Mouse (Mus musculus): Measurements from ENCODE around the gene Gpr183. TPM values are rescaled to one million over a fixed set of nuclear protein-coding genes. Genes with fewer than 3 reads are reported as not detected.

Gene Gpr183
- polyA plus RNA-seq, 1 experiment from 2014 or later = 3.2 TPM

DNA sequence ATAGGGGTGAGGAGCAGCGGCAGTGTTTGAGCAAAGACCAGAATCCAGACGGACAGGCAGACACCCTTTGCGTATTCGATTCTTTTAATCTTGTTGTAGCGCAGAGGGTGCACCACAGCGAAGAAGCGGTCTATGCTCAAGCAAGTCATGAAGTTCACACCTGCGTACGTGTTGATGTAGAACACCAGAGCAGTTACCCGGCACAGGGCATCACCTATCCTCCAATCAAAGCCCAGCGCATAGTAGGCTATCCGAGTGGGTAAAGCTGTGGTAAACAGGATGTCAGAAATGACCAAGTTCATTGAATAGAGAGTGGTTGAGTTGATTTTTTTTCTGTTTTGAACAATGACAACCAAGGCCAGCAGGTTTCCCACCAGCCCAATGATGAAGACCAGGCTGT, 10.4 kb downstream of the Gpr183 start:
- H3K9me3 ChIP-seq = no peaks in the 10 kb centered on the region
- H3K27me3 ChIP-seq = no peaks in the 10 kb centered on the region
- no peak overlapping the region for H3K4me3 ChIP-seq
- no peaks in the 10 kb centered on the region for H3K36me3 ChIP-seq
- H3K4me2 ChIP-seq = no peak overlapping the region
- H3K27ac ChIP-seq = no peak overlapping the region
- no peaks in the 10 kb centered on the region for H3K4me1 ChIP-seq
- WGBS = 94% methylated on average over 12 of the region's 12 CpGs
- no peak for ATAC-seq (ENCODE audit: borderline replicate concordance, extremely low read depth, low FRiP score, low TSS enrichment)
- no peak overlapping the region for H3K9ac ChIP-seq

DNA sequence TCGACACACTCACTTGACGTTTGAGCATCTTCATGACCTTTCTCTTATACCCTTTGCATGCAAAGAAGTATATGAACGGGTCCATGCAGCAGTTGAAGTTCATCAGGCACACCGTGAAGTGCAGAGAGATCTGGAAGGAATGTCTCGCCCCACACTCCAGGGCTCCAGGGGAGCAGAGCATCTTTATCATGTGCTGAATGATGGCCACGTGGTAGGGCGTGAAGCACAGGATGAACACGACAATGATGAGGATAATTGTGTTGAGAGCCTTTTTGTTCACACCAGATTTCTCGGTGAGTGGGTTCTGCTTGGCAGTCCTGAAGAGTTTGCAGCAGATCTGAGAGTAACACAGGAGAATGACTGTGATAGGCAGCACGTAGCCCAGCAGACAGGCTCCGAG, 10.9 kb downstream of the Gpr183 start:
- no peak overlapping the region for H3K9ac ChIP-seq
- H3K4me2 ChIP-seq = no peak overlapping the region
- no peaks in the 10 kb centered on the region for H3K9me3 ChIP-seq
- no peaks in the 10 kb centered on the region for H3K27me3 ChIP-seq
- 81% methylated on average over 11 of the region's 11 CpGs for WGBS
- no peak for ATAC-seq (ENCODE audit: borderline replicate concordance, extremely low read depth, low FRiP score, low TSS enrichment)
- no peak overlapping the region for H3K27ac ChIP-seq
- H3K36me3 ChIP-seq = no peaks in the 10 kb centered on the region
- H3K4me3 ChIP-seq = no peak overlapping the region
- H3K4me1 ChIP-seq = no peaks in the 10 kb centered on the region

DNA sequence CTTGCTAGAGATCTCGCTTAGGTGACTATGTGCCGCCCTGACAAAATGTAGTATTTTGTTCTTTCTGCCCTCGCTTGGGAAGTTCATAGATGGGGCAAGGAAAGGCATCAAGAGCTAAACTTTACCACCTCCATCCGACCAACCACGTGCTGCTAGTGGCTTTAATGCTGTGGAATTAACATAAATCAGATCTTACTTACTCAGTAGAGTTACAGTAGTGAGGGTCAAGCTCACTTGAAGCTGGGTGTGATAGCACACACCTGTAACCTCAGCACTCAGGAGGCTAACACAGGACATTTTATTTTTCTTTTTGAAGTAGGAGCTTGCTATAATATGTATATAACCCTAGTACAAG, 13.0 kb downstream of the Gpr183 start:
- Histone ChIP-seq H3K36me3 (no peaks in the 10 kb centered on the region), H3K9me3 (no peaks in the 10 kb centered on the region), H3K27me3 (no peaks in the 10 kb centered on the region), H3K4me2 (no peak overlapping the region), H3K4me1 (no peaks in the 10 kb centered on the region), H3K9ac (no peak overlapping the region), H3K27ac (no peak overlapping the region), H3K4me3 (no peak overlapping the region)
- 78% methylated on average over 5 of the region's 5 CpGs for WGBS
- ATAC-seq (ENCODE audit: borderline replicate concordance, extremely low read depth, low FRiP score, low TSS enrichment) = no peak

DNA sequence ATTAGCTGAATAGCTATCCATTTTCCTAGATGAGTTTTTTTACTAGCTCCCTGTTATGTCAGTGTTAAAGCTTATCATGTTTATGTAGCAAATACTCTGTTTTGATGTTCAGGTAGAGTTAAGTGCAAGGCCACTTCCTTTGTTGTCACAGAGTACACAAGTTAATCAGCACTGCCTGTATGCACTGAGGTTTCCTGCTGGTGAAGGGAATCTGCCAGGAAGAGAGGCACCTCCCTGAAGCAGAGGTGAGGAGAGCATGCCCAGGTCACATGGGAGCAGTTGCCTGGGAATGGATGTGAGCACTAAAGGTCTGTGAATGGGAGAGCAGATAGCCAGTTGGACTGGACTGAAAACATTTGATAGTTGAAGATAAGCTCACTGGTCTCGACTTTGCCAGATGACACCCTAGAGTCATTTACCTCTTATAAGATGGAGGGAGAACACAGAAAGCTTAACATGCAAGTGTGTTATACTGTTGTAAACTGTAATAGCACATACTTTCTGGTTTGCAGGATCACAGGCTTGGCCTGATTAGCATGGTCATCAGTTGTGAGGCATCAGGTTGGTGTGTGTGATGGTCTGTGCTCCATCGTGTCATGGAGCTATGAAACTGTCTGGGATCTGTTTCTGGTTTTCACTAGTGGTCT, 13.5 kb downstream of the Gpr183 start:
- Histone ChIP-seq H3K4me2 (no peak overlapping the region), H3K9me3 (no peaks in the 10 kb centered on the region), H3K4me1 (no peaks in the 10 kb centered on the region), H3K27me3 (no peaks in the 10 kb centered on the region), H3K36me3 (no peaks in the 10 kb centered on the region), H3K4me3 (no peak overlapping the region), H3K9ac (no peak overlapping the region), H3K27ac (no peak overlapping the region)
- no peak for ATAC-seq (ENCODE audit: borderline replicate concordance, extremely low read depth, low FRiP score, low TSS enrichment)
- 53% methylated on average over 2 of the region's 2 CpGs for WGBS

DNA sequence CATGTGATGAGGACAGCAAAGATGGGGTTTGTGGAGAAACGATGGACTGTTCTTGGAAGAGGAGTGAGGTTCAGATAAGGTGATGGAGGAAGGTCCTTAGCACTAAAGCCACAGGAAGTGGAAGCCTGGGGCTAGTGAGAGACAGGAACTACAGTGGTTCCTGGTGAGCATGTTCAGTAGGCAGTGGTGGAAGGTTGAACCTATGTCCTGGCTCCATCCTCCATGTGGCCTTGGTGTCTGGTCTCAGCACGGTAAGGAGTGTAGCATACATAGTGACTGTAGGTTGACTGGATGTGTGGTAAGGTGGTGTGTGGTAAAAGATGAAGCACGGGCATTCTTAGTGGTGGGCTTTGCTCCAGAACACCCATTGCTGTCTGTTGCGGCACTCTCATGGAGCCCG, 15.1 kb downstream of the Gpr183 start:
- Histone ChIP-seq H3K4me3 (no peak overlapping the region), H3K27me3 (no peaks in the 10 kb centered on the region), H3K4me1 (no peaks in the 10 kb centered on the region), H3K27ac (no peak overlapping the region), H3K4me2 (no peak overlapping the region), H3K9me3 (no peaks in the 10 kb centered on the region), H3K36me3 (no peaks in the 10 kb centered on the region), H3K9ac (no peak overlapping the region)
- no peak for ATAC-seq (ENCODE audit: borderline replicate concordance, extremely low read depth, low FRiP score, low TSS enrichment)
- 86% methylated on average over 5 of the region's 5 CpGs for WGBS

DNA sequence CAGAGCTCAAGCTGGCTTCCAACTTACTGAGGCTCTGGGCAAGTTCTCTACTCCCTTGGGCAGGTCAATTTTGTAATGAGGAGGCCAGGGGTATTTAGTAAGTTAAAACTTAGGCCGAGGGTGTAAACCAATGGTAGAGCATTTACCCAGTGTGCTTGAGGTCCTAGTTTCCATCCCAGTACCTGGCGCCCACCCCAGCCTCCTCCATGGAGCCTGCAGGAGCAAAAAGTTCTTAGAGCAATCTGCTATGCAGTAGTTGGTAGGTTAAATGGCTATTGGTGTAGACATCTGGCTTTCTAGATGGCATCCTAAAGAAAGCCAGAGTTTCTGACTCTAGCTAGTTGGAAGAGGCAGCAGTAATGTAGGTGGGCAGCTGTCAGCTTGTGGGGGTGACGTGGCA, 15.6 kb downstream of the Gpr183 start:
- whole genome bisulfite sequencing = 94% methylated on average over 3 of the region's 3 CpGs

DNA sequence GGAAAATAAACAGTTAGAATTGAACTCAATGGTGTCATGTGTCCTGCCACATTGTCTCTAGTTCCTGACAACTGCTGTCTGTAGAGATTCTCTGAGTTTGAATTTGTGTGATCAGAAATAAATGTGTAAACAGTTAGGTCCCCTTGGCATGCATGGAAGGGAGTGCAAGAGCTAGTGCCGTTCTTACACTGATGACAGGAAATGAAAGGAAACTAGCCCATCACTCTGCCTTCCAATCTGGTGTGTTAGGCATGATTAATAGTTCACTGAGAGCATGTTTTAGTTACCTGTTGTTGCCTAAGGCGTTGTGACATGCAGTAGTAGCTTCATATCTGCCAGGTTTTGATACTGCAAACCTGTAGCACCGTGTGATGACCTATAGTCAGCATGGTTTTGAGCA, 17.0 kb downstream of the Gpr183 start:
- Histone ChIP-seq H3K27me3 (no peaks in the 10 kb centered on the region), H3K9me3 (no peaks in the 10 kb centered on the region), H3K4me1 (no peaks in the 10 kb centered on the region), H3K27ac (no peak overlapping the region), H3K36me3 (no peaks in the 10 kb centered on the region), H3K9ac (no peak overlapping the region), H3K4me2 (no peak overlapping the region), H3K4me3 (no peak overlapping the region)
- WGBS = 68% methylated on average over 3 of the region's 3 CpGs
- no peak for ATAC-seq (ENCODE audit: borderline replicate concordance, extremely low read depth, low FRiP score, low TSS enrichment)

More for the DNA sequence above, 15.6 kb downstream of the Gpr183 start:
- ATAC-seq (ENCODE audit: borderline replicate concordance, extremely low read depth, low FRiP score, low TSS enrichment) = no peak
- Histone ChIP-seq H3K9me3 (no peaks in the 10 kb centered on the region), H3K36me3 (no peaks in the 10 kb centered on the region), H3K27me3 (no peaks in the 10 kb centered on the region), H3K27ac (no peak overlapping the region), H3K4me2 (no peak overlapping the region), H3K4me3 (no peak overlapping the region), H3K9ac (no peak overlapping the region), H3K4me1 (no peaks in the 10 kb centered on the region)

DNA sequence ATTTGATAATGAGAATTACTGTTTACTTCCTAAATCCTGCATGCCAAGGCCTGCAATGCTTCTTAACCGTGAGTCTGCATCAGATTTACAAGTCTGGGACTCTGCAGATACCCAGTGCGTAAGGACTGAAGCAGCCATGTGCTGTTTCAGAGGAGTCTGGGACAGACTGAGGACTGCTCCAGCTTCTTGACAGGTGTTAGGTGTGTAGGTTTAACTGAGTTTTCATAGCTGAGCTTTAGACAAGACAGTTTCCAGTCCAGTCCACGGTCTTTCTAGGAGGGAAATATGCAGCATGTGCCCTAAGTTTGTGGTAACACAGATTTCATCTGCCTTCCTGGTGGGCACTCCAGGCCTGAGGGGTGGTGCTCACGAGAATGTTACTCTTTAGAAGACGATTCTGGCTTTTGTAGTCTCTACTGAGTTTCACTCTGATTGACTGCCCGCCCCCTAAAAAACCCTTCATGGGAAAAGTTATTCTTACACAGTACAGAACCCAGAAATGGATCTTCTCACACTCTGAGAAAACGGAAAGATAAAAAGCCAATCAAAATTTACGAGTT, 17.7 kb downstream of the Gpr183 start:
- no peak overlapping the region for H3K4me2 ChIP-seq
- no peaks in the 10 kb centered on the region for H3K4me1 ChIP-seq
- H3K4me3 ChIP-seq = no peak overlapping the region
- no peaks in the 10 kb centered on the region for H3K27me3 ChIP-seq
- H3K9me3 ChIP-seq = no peaks in the 10 kb centered on the region
- no peak overlapping the region for H3K9ac ChIP-seq
- no peak overlapping the region for H3K27ac ChIP-seq
- ATAC-seq (ENCODE audit: borderline replicate concordance, extremely low read depth, low FRiP score, low TSS enrichment) = no peak
- H3K36me3 ChIP-seq = no peaks in the 10 kb centered on the region
- WGBS = 62% methylated on average over 8 of the region's 8 CpGs

DNA sequence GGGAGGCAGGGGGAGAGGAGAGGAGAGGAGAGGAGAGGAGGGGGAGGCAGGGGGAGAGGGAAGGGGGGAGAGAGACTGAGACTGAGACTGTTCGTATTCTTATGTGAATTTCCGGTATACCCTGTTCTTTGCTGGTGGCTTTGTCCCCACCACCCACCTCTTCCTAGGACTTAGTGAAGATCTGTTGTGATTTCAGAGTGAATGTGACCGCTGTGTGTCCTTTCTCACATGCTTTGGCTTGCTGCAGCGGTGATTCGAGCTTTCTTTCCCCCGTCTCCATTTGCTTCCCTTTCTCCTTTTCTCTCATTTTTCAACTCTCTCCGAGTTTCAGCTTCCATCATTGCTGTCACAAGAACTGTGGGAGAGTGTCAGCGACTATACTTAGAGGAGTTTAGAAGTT, 18.3 kb downstream of the Gpr183 start:
- no peaks in the 10 kb centered on the region for H3K36me3 ChIP-seq
- H3K4me1 ChIP-seq = no peaks in the 10 kb centered on the region
- no peaks in the 10 kb centered on the region for H3K9me3 ChIP-seq
- no peak for ATAC-seq (ENCODE audit: borderline replicate concordance, extremely low read depth, low FRiP score, low TSS enrichment)
- H3K27ac ChIP-seq = no peak overlapping the region
- H3K27me3 ChIP-seq = no peaks in the 10 kb centered on the region
- no peak overlapping the region for H3K4me2 ChIP-seq
- no peak overlapping the region for H3K4me3 ChIP-seq
- no peak overlapping the region for H3K9ac ChIP-seq
- 39% methylated on average over 8 of the region's 8 CpGs for WGBS

DNA sequence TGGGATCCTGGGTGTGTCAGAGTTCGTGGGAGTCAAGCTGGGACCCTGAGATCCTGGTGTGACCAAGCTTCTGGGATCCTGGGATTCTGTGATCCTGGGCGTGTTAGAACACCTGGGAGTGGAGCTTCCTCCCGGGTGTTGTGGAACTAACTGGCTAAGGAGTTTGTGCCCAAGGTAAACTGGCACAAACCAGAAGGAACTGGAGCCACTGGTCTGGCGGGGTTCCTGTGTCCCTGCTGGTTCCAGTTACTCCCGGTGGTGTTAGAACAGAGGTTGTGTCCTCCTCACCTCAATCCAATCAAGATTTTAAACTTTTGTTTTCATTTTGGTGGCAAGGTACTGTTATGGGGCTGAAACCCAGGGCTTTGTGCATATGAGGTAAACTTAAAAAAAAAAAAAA, 18.9 kb downstream of the Gpr183 start:
- Histone ChIP-seq H3K9ac (no peak overlapping the region), H3K4me3 (no peak overlapping the region), H3K36me3 (no peaks in the 10 kb centered on the region)

DNA sequence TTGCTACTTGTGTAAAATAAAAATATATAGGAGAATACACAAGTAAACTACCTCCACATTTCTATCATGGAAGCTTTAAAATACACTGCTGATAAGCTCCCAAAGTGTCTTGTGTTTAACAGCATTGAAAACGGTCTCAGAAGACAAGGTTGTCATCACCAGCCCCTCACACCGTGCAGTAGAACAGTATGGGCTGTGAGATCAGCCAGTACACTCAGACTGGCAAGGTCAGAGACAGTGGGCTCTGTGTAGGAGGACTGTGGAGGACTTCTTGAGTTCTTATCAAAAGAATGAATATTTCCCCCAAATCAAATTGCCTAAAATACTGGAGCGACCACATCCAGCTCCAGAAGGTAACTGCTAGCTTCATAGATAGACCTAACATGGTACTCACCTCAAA, 25.4 kb downstream of the Gpr183 start:
- no peak overlapping the region for H3K4me3 ChIP-seq
- no peaks in the 10 kb centered on the region for H3K9me3 ChIP-seq
- H3K9ac ChIP-seq = no peak overlapping the region
- H3K27ac ChIP-seq = no peak overlapping the region
- no peaks in the 10 kb centered on the region for H3K36me3 ChIP-seq
- no peak for ATAC-seq (ENCODE audit: borderline replicate concordance, extremely low read depth, low FRiP score, low TSS enrichment)
- H3K4me1 ChIP-seq = no peaks in the 10 kb centered on the region
- H3K27me3 ChIP-seq = no peaks in the 10 kb centered on the region
- 81% methylated on average over 3 of the region's 3 CpGs for WGBS
- no peak overlapping the region for H3K4me2 ChIP-seq

More for the DNA sequence above, 18.9 kb downstream of the Gpr183 start:
- Histone ChIP-seq H3K4me2 (no peak overlapping the region), H3K9me3 (no peaks in the 10 kb centered on the region), H3K27me3 (no peaks in the 10 kb centered on the region), H3K4me1 (no peaks in the 10 kb centered on the region), H3K27ac (no peak overlapping the region)
- 67% methylated on average over 5 of the region's 5 CpGs for whole genome bisulfite sequencing
- ATAC-seq (ENCODE audit: borderline replicate concordance, extremely low read depth, low FRiP score, low TSS enrichment) = no peak

DNA sequence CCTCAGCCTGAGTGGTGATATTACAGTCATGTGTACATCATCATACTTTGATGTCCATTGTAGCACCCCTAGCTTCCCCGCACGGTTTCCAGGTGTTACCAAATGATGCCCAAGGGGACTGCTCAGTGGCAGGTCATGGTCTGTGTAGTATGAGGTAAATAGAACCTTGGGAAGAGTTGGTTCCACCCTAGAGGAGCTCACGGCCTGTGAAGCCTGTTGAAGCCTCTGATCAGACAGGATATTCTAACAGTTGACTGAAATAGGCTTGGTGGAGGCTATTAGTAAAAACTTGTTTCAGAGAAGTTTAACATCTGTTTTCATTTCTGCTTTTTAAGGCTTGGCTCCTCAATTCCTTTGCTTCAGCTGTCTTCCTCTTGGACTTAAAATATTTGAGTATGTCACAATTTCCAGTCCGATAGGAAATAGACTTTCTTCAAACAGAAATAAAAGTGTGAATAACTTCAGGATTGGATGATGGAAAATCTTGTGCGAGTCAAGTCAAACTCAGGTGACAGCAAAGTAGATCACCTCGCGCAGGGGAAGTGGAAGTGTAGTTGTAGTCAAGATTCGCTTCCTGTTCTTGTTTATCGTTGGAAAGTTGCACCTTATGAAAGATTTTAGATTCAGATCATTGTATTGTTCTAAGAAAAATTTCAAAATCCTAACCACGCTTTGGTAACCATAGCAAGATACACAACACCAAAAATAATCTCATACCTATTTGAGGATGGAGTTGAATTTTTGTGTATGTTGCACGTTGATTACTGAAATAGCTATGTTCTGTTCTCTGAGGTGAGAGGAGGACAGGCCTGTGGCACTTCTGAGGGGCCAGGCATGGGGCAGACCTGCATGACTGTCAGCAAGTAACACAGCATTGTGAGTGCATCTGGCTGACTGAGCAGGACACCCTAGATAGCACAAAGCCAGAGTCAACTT, 26.5 kb downstream of the Gpr183 start:
- Histone ChIP-seq H3K4me1 (no peaks in the 10 kb centered on the region), H3K4me2 (no peak overlapping the region), H3K4me3 (no peak overlapping the region), H3K36me3 (no peaks in the 10 kb centered on the region), H3K9me3 (no peaks in the 10 kb centered on the region), H3K27ac (no peak overlapping the region), H3K9ac (no peak overlapping the region), H3K27me3 (no peaks in the 10 kb centered on the region)
- 82% methylated on average over 11 of the region's 11 CpGs for WGBS
- no peak for ATAC-seq (ENCODE audit: borderline replicate concordance, extremely low read depth, low FRiP score, low TSS enrichment)

All from lung, embryonic 15.5 days (tissue).